Mouse (Mus musculus) cerebellum, adult (tissue): ENCODE measurements at regions not wholly inside any gene's neighbourhood (a gene's known extent, or its start where the extent isn't known, plus 50 kb on each side); places are given as distances from the start of the nearest gene placed in this dataset.

Source experiments
- ATAC-seq: cut with Nextera tagmentation; 2 replicates; pipeline ENCODE4 v1.9.2; 2017; ENCODE audit warnings: mild to moderate bottlenecking, moderate library complexity, mixed read lengths; ENCODE audit not compliant: insufficient number of reproducible peaks, low FRiP score, low TSS enrichment

DNA sequence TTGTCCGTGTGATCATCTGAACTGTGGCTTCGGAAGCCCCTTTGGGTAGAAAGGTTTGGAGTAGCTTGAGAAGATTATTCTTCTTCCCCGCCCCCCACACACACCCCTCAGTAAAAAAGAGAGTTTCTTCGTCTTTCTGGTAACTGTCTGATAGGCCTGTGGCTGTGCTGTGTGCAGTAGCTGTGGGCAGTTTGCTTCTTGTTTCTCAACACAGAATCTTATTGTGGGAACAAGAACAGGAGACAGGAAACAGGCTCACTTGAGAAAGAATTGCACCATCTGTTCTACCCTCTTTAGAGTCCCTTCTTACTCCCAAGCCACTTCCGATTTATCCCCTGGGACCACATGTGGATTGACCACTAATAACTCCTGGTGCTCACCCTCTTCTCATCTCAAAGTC, 140.5 kb downstream of the BC067074 start:
- no peak for ATAC-seq

DNA sequence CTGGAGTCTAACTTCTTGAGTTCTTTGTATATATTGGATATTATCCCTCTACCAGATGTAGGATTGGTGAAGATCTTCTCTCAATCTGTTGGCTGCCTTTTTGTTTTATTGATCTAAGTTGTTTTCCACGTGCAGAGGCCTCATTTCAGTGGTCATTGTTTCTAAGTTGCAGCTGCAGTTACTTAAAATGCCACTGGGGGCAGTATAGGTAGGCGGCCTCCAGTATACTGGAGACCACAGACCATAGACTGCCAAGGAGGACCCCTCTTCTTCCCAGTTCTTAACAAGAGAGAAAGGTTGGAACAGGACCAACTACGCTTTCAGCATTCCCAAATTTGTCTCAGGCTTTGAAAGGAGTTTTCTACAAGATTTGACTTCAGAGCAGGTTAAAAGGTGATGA, 136.7 kb downstream of the BC067074 start:
- 0 out of 2 replicates have a peak, but pooled peaks have one; percentile 31 for ATAC-seq
